Mouse (Mus musculus) urinary bladder, postnatal 25 days (tissue): ENCODE results near the gene Pcx.

Experiments used
- DNase-seq: peaks from one replicate; pipeline ENCODE4 v3.0.0; 2022; ENCODE audit warnings: low spot score

Pcx gene

GRCm38 (mm10) chr19:4548305-4548883 lies 38.1 kb downstream of the Pcx start:
- no peak for DNase-seq

GRCm38 (mm10) chr19:4554248-4554647 lies 44.0 kb downstream of the Pcx start:
- DNase-seq, result no peak

GRCm38 (mm10) chr19:4555086-4555485 lies 44.8 kb downstream of the Pcx start:
- no peak for DNase-seq

GRCm38 (mm10) chr19:4556787-4557186 lies 46.5 kb downstream of the Pcx start:
- DNase-seq, result no peak

- no peak for DNase-seq
Measured at GRCm38 (mm10) chr19:4557796-4558569, 47.7 kb downstream of the Pcx start.

GRCm38 (mm10) chr19:4558570-4558955 lies 48.3 kb downstream of the Pcx start:
- DNase-seq, result no peak

GRCm38 (mm10) chr19:4559011-4559410 lies 48.7 kb downstream of the Pcx start:
- DNase-seq, result no peak

- DNase-seq, result no peak
Measured at GRCm38 (mm10) chr19:4559588-4559987, 49.3 kb downstream of the Pcx start.

- no peak for DNase-seq
Measured at GRCm38 (mm10) chr19:4560205-4560604, 49.9 kb downstream of the Pcx start.

- no peak for DNase-seq
Measured at GRCm38 (mm10) chr19:4565678-4566077, 55.4 kb downstream of the Pcx start.

- no peak for DNase-seq
Measured at GRCm38 (mm10) chr19:4566880-4567279, 56.6 kb downstream of the Pcx start.

- DNase-seq, result no peak
Measured at GRCm38 (mm10) chr19:4567665-4568064, 57.4 kb downstream of the Pcx start.

GRCm38 (mm10) chr19:4568832-4569231 lies 58.6 kb downstream of the Pcx start:
- DNase-seq, result no peak

GRCm38 (mm10) chr19:4569356-4570236 lies 59.3 kb downstream of the Pcx start:
- no peak for DNase-seq

- DNase-seq, result no peak
Measured at GRCm38 (mm10) chr19:4570237-4570613, 60.0 kb downstream of the Pcx start.

- no peak for DNase-seq
Measured at GRCm38 (mm10) chr19:4570815-4571214, 60.5 kb downstream of the Pcx start.

- DNase-seq, result no peak
Measured at GRCm38 (mm10) chr19:4571658-4572057, 61.4 kb downstream of the Pcx start.

GRCm38 (mm10) chr19:4572061-4572460 lies 61.8 kb downstream of the Pcx start:
- DNase-seq, result no peak

- DNase-seq, result no peak
Measured at GRCm38 (mm10) chr19:4572467-4572866, 62.2 kb downstream of the Pcx start.

- DNase-seq, result no peak
Measured at GRCm38 (mm10) chr19:4573241-4573640, 63.0 kb downstream of the Pcx start.

GRCm38 (mm10) chr19:4578799-4579198 lies 68.5 kb downstream of the Pcx start:
- DNase-seq, result no peak

GRCm38 (mm10) chr19:4579296-4579695 lies 69.0 kb downstream of the Pcx start:
- no peak for DNase-seq

- DNase-seq, result no peak
Measured at GRCm38 (mm10) chr19:4583856-4584255, 73.6 kb downstream of the Pcx start.
